14 mouse cellular contexts compared by ENCODE assay signal in genomic region chr11:12859344-12859930, GRCm38 (mm10).
A peak's percentile ranks its signal among the peaks of the same experiment; 100 is the strongest.
DNase-seq lines count a peak whose midpoint lies in the region; ATAC-seq and TF ChIP-seq lines count a peak whose summit lies in the region.
"Had no signal": no experiment of that assay in that cellular context is flagged by ENCODE, and none has a peak within 500 bp of the region (broad histone marks: within the 10 kb centered on the region; RNA-seq: fewer than 3 reads in every experiment).

No protein-coding gene starts in this region.

- no peak overlapping the region for H3K27ac ChIP-seq in heart, embryonic 13.5 days (replicated peaks)
- no peak overlapping the region for H3K27ac ChIP-seq in lung, embryonic 15.5 days
- H3K27ac ChIP-seq in embryonic facial prominence, embryonic 13.5 days = no peak overlapping the region
- no peak overlapping the region for H3K27ac ChIP-seq in midbrain, postnatal 0 days (ENCODE audit: low read depth, low read length)
- H3K27ac ChIP-seq: hindbrain, embryonic 15.5 days; liver, embryonic 14.5 days had no signal

- no peak overlapping the region for H3K9ac ChIP-seq in heart, embryonic 13.5 days
- no peak overlapping the region for H3K9ac ChIP-seq in lung, embryonic 15.5 days
- no peak overlapping the region for H3K9ac ChIP-seq in embryonic facial prominence, embryonic 13.5 days
- no peak overlapping the region for H3K9ac ChIP-seq in midbrain, postnatal 0 days (replicated peaks; ENCODE audit: low read length, poor library complexity, severe bottlenecking)
- H3K9ac ChIP-seq: hindbrain, embryonic 15.5 days; liver, embryonic 14.5 days had no signal

- WGBS in heart, embryonic 13.5 days = 62% methylated on average over 1 of the region's 1 CpGs
- WGBS in lung, embryonic 15.5 days = 56% methylated on average over 1 of the region's 1 CpGs
- 80% methylated on average over 1 of the region's 1 CpGs for WGBS in embryonic facial prominence, embryonic 13.5 days
- 86% methylated on average over 1 of the region's 1 CpGs for WGBS in midbrain, postnatal 0 days

- no peaks in the 10 kb centered on the region for H3K36me3 ChIP-seq in heart, embryonic 13.5 days
- no peaks in the 10 kb centered on the region for H3K36me3 ChIP-seq in lung, embryonic 15.5 days
- no peaks in the 10 kb centered on the region for H3K36me3 ChIP-seq in embryonic facial prominence, embryonic 13.5 days
- H3K36me3 ChIP-seq in midbrain, postnatal 0 days (ENCODE audit: insufficient read depth, low read length) = no peaks in the 10 kb centered on the region
- H3K36me3 ChIP-seq: hindbrain, embryonic 15.5 days had no signal

- no peaks in the 10 kb centered on the region for H3K27me3 ChIP-seq in heart, embryonic 13.5 days (replicated peaks)
- no peaks in the 10 kb centered on the region for H3K27me3 ChIP-seq in lung, embryonic 15.5 days
- H3K27me3 ChIP-seq in embryonic facial prominence, embryonic 13.5 days = no peaks in the 10 kb centered on the region
- no peaks in the 10 kb centered on the region for H3K27me3 ChIP-seq in midbrain, postnatal 0 days (ENCODE audit: insufficient read depth, low read length)
- H3K27me3 ChIP-seq: hindbrain, embryonic 15.5 days had no signal

- H3K9me3 ChIP-seq in heart, embryonic 13.5 days = no peaks in the 10 kb centered on the region; the same call in 1 of the 2 replicates
- H3K9me3 ChIP-seq in lung, embryonic 15.5 days = no peaks in the 10 kb centered on the region
- H3K9me3 ChIP-seq in embryonic facial prominence, embryonic 13.5 days = no peaks in the 10 kb centered on the region
- H3K9me3 ChIP-seq in midbrain, postnatal 0 days (ENCODE audit: low read length) = no peaks in the 10 kb centered on the region
- H3K9me3 ChIP-seq: hindbrain, embryonic 15.5 days had no signal

- H3K4me3 ChIP-seq in heart, embryonic 13.5 days = no peak overlapping the region
- H3K4me3 ChIP-seq in lung, embryonic 15.5 days = no peak overlapping the region
- H3K4me3 ChIP-seq in embryonic facial prominence, embryonic 13.5 days = no peak overlapping the region
- no peak overlapping the region for H3K4me3 ChIP-seq in midbrain, postnatal 0 days (ENCODE audit: low read depth, low read length)
- H3K4me3 ChIP-seq: hindbrain, embryonic 15.5 days had no signal

- TF ChIP-seq CTCF in midbrain, postnatal 0 days (IDR thresholded peaks at IDR 0.05) = no peak

- no peak overlapping the region for H3K4me2 ChIP-seq in heart, embryonic 13.5 days
- no peak overlapping the region for H3K4me2 ChIP-seq in lung, embryonic 15.5 days
- no peak overlapping the region for H3K4me2 ChIP-seq in embryonic facial prominence, embryonic 13.5 days
- no peak overlapping the region for H3K4me2 ChIP-seq in midbrain, postnatal 0 days (ENCODE audit: low read depth, low read length, poor library complexity, severe bottlenecking)
- H3K4me2 ChIP-seq: hindbrain, embryonic 15.5 days had no signal

- no peak for DNase-seq in heart, adult 8-10 months (ENCODE audit: low spot score)
- DNase-seq in lung, postnatal 4 days = no peak
- no peak for DNase-seq in midbrain, postnatal 0 days (ENCODE audit: low spot score)
- DNase-seq in left cerebral cortex, adult 18-20 months (ENCODE audit: low spot score in 2 of 2) = no peak
- DNase-seq: adrenal gland, postnatal 25 days; cerebellum, postnatal 36 days; kidney, postnatal 10 days; lung, postnatal 36 days; thymus, adult 2 months had no signal

- H3K4me1 ChIP-seq in heart, embryonic 13.5 days = no peaks in the 10 kb centered on the region
- H3K4me1 ChIP-seq in lung, embryonic 15.5 days = no peaks in the 10 kb centered on the region
- no peaks in the 10 kb centered on the region for H3K4me1 ChIP-seq in embryonic facial prominence, embryonic 13.5 days
- no peaks in the 10 kb centered on the region for H3K4me1 ChIP-seq in midbrain, postnatal 0 days (ENCODE audit: insufficient read depth, low read length)
- H3K4me1 ChIP-seq: hindbrain, embryonic 15.5 days had no signal

- ATAC-seq in heart, embryonic 13.5 days (ENCODE audit: extremely low read depth, insufficient number of reproducible peaks, low FRiP score, low TSS enrichment) = peak; percentile 48; the same call in 1 of the 2 replicates
- ATAC-seq in lung, embryonic 15.5 days (ENCODE audit: borderline replicate concordance, extremely low read depth, low FRiP score, low TSS enrichment) = 0 out of 2 replicates have a peak, but pooled peaks have one; percentile 23
- peak; percentile 44; the same call in 1 of the 2 replicates for ATAC-seq in embryonic facial prominence, embryonic 13.5 days (ENCODE audit: insufficient number of reproducible peaks, insufficient read depth, low FRiP score, low TSS enrichment, low read depth)
- peak; percentile 44; the same call in 1 of the 2 replicates for ATAC-seq in midbrain, postnatal 0 days (ENCODE audit: low FRiP score)
